Mouse (Mus musculus) hindbrain, embryonic 11.5 days (tissue): ENCODE results near the gene Ecpas. TPM values are rescaled to one million over a fixed set of nuclear protein-coding genes. Genes with fewer than 3 reads are reported as not detected.

Source experiments
- polyA plus RNA-seq: library from polyadenylated mRNA; unstranded; fragments of >200 nt; fragmentation: Nextera tagmentation; extraction: Ambion mirVana; gene quantifications from 2 replicates; pipeline ENCODE4 v1.2.1, GENCODE M21; 2014

The Ecpas gene
- polyA plus RNA-seq, 1 experiment from 2014 or later = 41.9 TPM

Other genes starting within 250 kb of the Ecpas start
- gene Olfr267, start 125.0 kb downstream of the Ecpas start, polyA plus RNA-seq = 0.06 and 0.18 TPM in 2 replicates
- 0.73 and 0.93 TPM in 2 replicates for gene Zkscan16, start 30.9 kb upstream of the Ecpas start, polyA plus RNA-seq
- 17.4 and 19.5 TPM in 2 replicates for gene Ptgr1, start 74.4 kb upstream of the Ecpas start, polyA plus RNA-seq
- gene Dnajc25, start 82.3 kb upstream of the Ecpas start, polyA plus RNA-seq = 5.4 and 6.5 TPM in 2 replicates
- gene Gm20503, start 90.5 kb upstream of the Ecpas start, polyA plus RNA-seq = 6.9 and 8.2 TPM in 2 replicates
- gene Gng10, start 122.3 kb upstream of the Ecpas start, polyA plus RNA-seq = 99.2 and 104 TPM in 2 replicates
- not detected in 2 replicates for gene AI481877, start 226.2 kb upstream of the Ecpas start, polyA plus RNA-seq